Mouse (Mus musculus) lung, postnatal 14 days (tissue): ENCODE data around the gene Anln.
A peak's percentile ranks its signal among the peaks of the same experiment; 100 is the strongest.

ENCODE experiments used
- DNase-seq: peaks from one replicate; pipeline ENCODE4 v3.0.0; 2021

Anln gene

DNA sequence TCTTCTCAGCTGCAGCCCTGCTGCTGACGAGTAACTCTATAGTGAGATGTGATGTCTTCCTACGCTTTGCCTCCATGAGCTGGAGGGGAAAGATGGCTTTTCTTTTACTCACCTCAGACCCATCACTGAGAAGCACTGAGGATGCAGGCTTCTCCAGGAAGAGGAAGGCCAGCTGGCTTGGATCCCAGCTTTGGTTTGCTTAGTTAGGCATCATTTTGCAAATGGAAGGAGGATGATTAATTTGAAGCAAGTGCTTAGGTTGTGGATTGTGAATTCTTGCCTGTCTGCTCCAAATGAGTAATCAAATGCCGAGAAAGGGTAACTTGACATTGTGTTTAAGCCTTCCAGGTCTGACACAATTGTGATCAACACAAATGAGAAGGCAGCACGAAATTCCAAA is 10.0 kb upstream of the Anln start:
- no peak for DNase-seq

- DNase-seq, result no peak
These were observed 5.7 kb upstream of the Anln start for GRCm38 (mm10) chr9:22394725-22395124.

GRCm38 (mm10) chr9:22390390-22390789 is 1.4 kb upstream of the Anln start:
- DNase-seq, result no peak

DNA sequence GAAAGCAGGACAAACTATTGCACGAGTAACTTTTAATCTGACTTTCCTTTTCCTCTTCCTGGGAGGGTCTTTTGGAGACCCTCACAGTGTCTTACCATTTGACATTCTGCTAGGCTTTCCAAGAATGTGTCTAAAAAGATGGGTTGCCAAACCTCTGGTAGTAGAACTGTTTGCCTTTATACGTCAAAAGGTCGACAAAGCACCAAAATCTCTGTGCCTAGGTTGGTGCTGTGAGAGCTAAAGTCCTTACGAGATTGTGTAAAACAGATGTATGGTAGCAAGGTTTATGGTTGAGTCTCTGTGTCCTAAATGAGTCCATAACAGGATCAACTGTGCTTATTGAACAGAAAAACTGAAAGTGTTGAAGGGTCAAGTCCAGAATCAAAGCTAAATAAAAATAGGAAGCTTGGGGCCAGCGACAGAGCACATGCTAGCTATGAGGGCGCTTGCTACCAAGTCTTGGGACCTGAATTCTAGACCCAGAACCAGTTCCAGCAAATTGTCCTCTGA is 803 bp upstream of the Anln start:
- DNase-seq, result no peak

- no peak for DNase-seq
These were observed 497 bp downstream of the Anln start for GRCm38 (mm10) chr9:22388401-22388980.

GRCm38 (mm10) chr9:22387901-22388300 is 1.1 kb downstream of the Anln start:
- no peak for DNase-seq

GRCm38 (mm10) chr9:22385890-22386289 is 3.1 kb downstream of the Anln start:
- DNase-seq, result no peak

DNA sequence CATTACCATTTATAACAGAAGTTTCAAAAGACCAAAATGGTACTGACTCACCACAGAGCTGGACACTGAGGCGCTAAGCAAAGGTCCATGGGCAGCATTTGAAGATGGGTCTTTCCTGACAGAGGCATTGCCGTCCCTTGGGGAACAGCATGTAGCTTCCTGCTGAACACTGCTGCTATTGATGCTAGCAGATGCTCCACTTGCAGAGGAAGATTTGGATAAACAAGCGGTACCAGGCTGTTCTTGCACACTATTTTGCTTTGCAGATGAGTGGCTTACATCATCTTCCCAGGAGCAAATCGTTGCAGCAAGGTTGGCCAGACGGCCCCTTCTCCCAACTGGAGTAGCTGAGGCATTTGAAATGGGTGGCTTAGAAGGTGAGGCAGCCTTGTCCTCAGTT is 12.9 kb downstream of the Anln start:
- DNase-seq, result no peak

DNA sequence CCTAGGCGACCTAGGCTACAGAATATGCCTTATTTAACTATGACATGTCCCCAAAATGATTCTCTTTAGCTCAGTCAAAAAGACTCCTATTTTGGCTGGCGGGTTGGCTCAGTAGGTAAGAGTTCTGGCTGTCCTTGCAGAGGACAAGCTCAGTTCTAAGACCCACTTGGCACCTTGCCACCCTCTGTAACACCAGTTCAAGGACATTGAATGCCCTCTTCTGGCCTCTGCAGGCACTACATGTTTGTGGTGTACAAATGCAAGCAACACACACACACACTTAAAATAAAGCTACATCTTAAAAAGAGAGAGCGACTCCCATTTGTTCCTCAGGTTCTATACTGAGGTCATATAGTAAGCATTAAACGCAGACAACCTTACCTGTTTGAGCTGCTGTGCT is 16.2 kb downstream of the Anln start:
- DNase-seq, result no peak

GRCm38 (mm10) chr9:22368030-22368429 is 21.0 kb downstream of the Anln start:
- no peak for DNase-seq

GRCm38 (mm10) chr9:22366621-22367020 is 22.4 kb downstream of the Anln start:
- DNase-seq, result no peak

- DNase-seq, result no peak
These were observed 22.8 kb downstream of the Anln start for GRCm38 (mm10) chr9:22366221-22366620.

DNA sequence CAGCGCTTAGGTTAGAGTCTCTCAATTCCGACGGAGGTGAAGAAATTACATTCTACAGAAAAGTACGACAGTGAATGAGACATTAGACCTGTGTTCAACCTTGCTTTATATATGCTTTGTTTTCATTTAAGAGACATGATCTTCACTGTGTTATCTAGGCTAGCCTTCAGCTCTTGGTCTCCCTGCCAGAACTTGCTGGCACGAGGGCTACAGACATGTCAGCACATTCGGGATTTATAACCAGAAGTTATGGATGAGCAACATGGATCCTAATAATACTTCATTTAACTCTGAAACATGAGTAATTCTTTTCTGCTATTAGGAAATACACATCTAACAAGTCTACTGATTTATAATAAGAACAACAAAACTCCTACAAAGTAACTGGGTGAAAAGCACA is 28.1 kb downstream of the Anln start:
- no peak for DNase-seq

GRCm38 (mm10) chr9:22355919-22356318 is 33.1 kb downstream of the Anln start:
- no peak for DNase-seq

- no peak for DNase-seq
These were observed 35.1 kb downstream of the Anln start for GRCm38 (mm10) chr9:22353901-22354300.

- no peak for DNase-seq
These were observed 35.5 kb downstream of the Anln start for GRCm38 (mm10) chr9:22353465-22353864.

DNA sequence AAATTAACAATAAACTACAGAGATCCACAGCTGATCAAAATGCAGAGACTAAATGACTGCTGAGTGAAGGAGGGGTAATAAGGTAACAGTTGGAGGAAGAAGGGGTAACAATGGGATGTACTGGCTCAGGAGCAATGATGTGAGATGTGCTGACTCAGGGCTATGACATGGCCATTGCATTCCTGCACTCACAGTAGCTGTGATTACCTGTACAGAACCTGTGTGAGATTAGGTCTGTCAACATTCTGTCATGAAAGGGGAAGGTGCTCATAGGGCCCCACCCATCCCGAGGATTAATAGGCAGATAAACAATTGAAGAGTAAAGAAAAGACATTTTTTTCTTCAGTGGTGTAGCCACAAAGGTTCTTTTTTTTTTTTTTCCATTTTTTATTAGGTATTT is 48.7 kb downstream of the Anln start:
- DNase-seq, result no peak

GRCm38 (mm10) chr9:22337217-22337616 is 51.8 kb downstream of the Anln start:
- DNase-seq, result no peak

DNA sequence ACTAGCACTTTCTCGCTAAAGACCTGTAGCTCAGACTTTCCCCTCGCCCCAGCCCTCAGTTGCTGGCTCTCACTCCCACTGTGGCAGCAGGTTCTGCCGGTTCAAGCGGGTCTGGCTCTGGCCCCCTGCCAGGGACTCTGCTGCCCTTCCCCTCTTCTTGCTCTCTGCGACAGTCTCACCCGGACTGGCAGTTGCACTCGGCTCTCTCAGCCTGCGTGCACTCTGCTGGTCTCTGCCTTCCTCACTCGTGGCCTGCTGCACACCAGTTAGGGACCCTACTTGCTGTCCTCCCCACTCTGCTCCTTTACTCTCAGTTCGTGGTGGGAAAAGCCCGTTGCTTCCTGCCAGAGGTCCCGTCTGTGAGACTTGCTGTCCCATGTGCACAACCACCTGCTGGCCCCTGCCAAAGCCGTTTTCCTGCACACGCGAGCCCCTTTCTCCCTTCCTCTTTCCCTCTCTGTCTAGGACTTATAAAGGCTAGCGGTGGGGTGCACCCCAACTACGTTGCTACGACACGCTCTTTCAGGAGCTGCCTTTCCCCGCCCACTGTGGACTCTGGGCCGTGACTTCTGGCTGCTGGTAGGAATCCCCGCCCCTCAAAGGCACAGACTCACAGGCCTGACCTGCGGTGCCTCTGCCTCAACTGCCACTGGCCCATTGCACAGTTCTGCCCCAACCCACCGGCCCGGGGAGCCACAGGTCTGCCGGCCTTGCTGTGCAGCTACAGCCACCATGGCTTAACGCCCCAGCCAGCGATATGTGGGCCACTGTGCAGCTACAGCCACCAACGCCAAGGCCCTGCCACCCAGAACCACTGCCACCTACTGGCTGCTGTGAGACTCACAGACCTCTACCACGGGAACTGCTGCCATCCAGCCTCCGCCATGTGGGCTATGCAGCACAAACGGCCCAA is 61.3 kb downstream of the Anln start:
- DNase-seq, result peak; percentile 92

GRCm38 (mm10) chr9:22327099-22327474 is 61.9 kb downstream of the Anln start:
- peak; percentile 59 for DNase-seq

DNA sequence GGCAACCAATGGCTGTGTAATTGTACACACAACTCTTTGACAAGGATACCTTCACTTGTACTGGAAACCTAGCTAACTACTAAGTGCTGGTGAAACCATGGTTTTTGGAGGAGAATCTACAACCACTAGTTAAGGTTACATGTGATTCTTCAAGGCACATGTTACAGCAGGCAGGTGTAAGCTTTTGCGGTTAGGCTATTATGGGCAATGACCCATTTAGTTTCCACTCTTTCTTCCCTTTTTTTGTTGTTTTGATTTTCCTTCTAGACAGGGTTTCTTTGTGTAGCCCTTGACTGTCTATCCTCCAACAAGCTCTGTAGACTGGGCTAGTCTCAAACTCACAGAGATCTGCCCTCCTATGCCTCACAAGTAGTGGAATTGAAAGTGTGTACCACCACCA is 64.4 kb downstream of the Anln start:
- no peak for DNase-seq

DNA sequence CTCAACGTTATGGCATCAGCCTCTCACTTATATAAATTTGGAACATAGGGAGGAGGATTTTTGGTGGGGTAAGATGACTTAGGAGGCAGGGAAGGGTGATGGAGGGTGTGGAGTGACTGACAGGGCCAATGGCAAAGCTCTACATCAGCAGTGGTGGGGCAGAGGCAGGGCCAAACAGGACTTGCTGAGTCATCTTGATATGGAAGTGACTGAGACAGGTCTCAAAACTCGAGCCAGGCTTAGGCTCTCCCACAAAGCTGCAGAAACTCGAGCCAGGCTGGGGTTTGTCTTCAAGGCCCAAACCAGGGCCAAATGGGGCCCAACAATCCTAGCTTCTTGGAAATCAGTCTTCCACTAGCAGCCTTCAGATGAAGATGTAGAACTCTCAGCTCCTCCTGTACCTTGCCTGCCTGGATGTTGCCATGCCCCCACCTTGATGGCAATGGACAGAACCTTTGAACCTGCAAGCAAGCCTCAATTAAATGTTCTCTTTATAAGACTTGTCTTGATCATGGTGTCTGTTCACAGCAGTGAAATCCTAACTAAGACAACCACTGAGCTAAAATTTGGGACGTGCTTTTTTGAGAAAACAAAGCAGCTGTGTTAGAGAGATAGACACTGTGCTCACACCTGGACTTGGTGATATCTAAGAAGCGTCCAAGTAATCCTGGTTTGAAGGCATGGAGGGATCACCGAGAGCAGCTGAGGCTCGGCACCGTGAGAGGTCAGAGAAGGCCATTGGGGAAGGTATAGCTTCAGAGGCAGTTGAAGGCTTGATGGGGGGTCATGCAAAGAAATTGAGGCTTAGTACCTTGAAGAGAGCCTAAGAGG is 66.4 kb downstream of the Anln start:
- no peak for DNase-seq

GRCm38 (mm10) chr9:22319109-22319508 is 69.9 kb downstream of the Anln start:
- no peak for DNase-seq
